Comparison of ENCODE assay signal across 15 mouse cellular contexts in the genomic region with DNA sequence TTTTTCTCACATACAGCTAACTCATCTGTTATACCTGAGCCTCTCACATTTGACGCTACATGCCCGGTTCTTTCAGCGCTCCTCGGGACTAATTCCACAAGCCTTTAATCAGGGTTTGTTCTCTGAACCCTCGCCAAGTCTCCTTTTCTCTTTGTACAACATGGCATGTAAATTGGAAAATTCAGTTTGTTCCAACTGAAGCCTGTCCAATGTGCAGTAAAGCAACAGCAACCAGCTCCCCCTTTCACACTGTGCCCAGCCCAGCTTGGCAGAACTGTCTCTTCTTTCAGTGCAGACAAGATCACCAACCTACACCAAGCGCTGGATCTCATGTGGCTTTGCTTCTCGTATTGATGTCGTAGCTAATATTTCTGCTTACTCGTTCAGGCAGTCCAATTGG. TPM values are rescaled to one million over a fixed set of nuclear protein-coding genes. Genes with fewer than 3 reads are reported as not detected.
DNase-seq lines count a peak whose midpoint lies in the region; ATAC-seq and TF ChIP-seq lines count a peak whose summit lies in the region.
"Had no signal": no experiment of that assay in that cellular context is flagged by ENCODE, and none has a peak within 500 bp of the region (broad histone marks: within the 10 kb centered on the region; RNA-seq: fewer than 3 reads in every experiment).

No protein-coding gene starts in this region.

- no peak for TF ChIP-seq POLR2A in brain, embryonic 14.5 days (IDR thresholded peaks at IDR 0.05; ENCODE audit: borderline replicate concordance, extremely low read depth, insufficient read depth, insufficient read length, poor library complexity, severe bottlenecking)

- TF ChIP-seq CTCF in left cerebral cortex, adult 2 months (IDR thresholded peaks at IDR 0.05) = no peak
- TF ChIP-seq CTCF in brain, embryonic 14.5 days (IDR thresholded peaks at IDR 0.05; ENCODE audit: borderline replicate concordance, extremely low read depth, insufficient read depth, insufficient read length) = no peak
- no peak for TF ChIP-seq CTCF in forebrain, postnatal 0 days (IDR thresholded peaks at IDR 0.05; ENCODE audit: low read depth)

- no peak for DNase-seq in frontal cortex, postnatal 25 days (ENCODE audit: low spot score in 2 of 2)
- DNase-seq in left cerebral cortex, postnatal 14 days (ENCODE audit: low spot score in 2 of 2) = peak; percentile 22 to 25
- DNase-seq in left cerebral cortex, adult 2 months (ENCODE audit: extremely low spot score in 1 of 2, low spot score in 2 of 2) = no peak
- DNase-seq in brain, embryonic 14.5 days (ENCODE audit: low read depth) = peak; percentile 92
- peak; percentile 74 for DNase-seq in forebrain, postnatal 0 days
- no peak for DNase-seq in retina, postnatal 1 day
- DNase-seq: cerebellum, adult 9-11 months; gastrocnemius, postnatal 14 days; lung, postnatal 36 days had no signal

- no peak overlapping the region for H3K4me3 ChIP-seq in left cerebral cortex, adult 2 months
- no peak overlapping the region for H3K4me3 ChIP-seq in forebrain, postnatal 0 days (ENCODE audit: low read depth, low read length)
- H3K4me3 ChIP-seq: heart, embryonic 10.5 days; limb, embryonic 12.5 days; liver, embryonic 15.5 days; midbrain, embryonic 12.5 days had no signal

- no peaks in the 10 kb centered on the region for H3K4me1 ChIP-seq in forebrain, postnatal 0 days (ENCODE audit: insufficient read depth)
- H3K4me1 ChIP-seq: limb, embryonic 12.5 days; liver, embryonic 15.5 days; midbrain, embryonic 12.5 days had no signal

- intact Hi-C loops in left cerebral cortex, postnatal 14 days (cut with DNase I) = no loop called here
- intact Hi-C loops in left cerebral cortex, adult 2 months (cut with DNase I) = no loop called here

- no peaks in the 10 kb centered on the region for H3K9me3 ChIP-seq in forebrain, postnatal 0 days (ENCODE audit: low read length)
- H3K9me3 ChIP-seq: heart, embryonic 10.5 days; limb, embryonic 12.5 days; liver, embryonic 15.5 days; midbrain, embryonic 12.5 days had no signal

- 33% methylated on average over 9 of the region's 9 CpGs for WGBS in forebrain, postnatal 0 days

- no peak overlapping the region for H3K9ac ChIP-seq in forebrain, postnatal 0 days
- H3K9ac ChIP-seq: limb, embryonic 12.5 days; liver, embryonic 15.5 days; midbrain, embryonic 12.5 days had no signal

- no peaks in the 10 kb centered on the region for H3K36me3 ChIP-seq in forebrain, postnatal 0 days (ENCODE audit: insufficient read depth)
- H3K36me3 ChIP-seq: heart, embryonic 10.5 days; limb, embryonic 12.5 days; liver, embryonic 15.5 days; midbrain, embryonic 12.5 days had no signal

- no peak overlapping the region for H3K27ac ChIP-seq in left cerebral cortex, adult 2 months
- no peak overlapping the region for H3K27ac ChIP-seq in forebrain, postnatal 0 days (ENCODE audit: low read depth, low read length)
- H3K27ac ChIP-seq: heart, embryonic 10.5 days; kidney, postnatal 0 days; limb, embryonic 12.5 days; liver, embryonic 15.5 days; midbrain, embryonic 12.5 days had no signal

- ATAC-seq in frontal cortex, adult (ENCODE audit: low TSS enrichment) = peak; percentile 64
- peak; percentile 79 for ATAC-seq in forebrain, postnatal 0 days

- no peaks in the 10 kb centered on the region for H3K27me3 ChIP-seq in forebrain, postnatal 0 days (ENCODE audit: insufficient read depth, low read length)
- H3K27me3 ChIP-seq: limb, embryonic 12.5 days; liver, embryonic 15.5 days; midbrain, embryonic 12.5 days had no signal

- H3K4me2 ChIP-seq in forebrain, postnatal 0 days (ENCODE audit: low read depth) = no peak overlapping the region
- H3K4me2 ChIP-seq: limb, embryonic 12.5 days; liver, embryonic 15.5 days; midbrain, embryonic 12.5 days had no signal

RNA-seq across cellular contexts. Expression of a gene that starts 7.1 kb away (rescaled TPM):
- 10 to 100 TPM; 13.7 to 14.7 TPM for total RNA-seq in left cerebral cortex, postnatal 14 days (2021)
- total RNA-seq in left cerebral cortex, adult 2 months (2021) = 10 to 100 TPM; 16.8 to 17.8 TPM
- 7.9 and 9.5 TPM in 2 replicates for polyA plus RNA-seq in brain, embryonic 14.5 days (2012; rRNA removed)
- total RNA-seq in forebrain, postnatal 0 days (2014; rRNA removed) = 5.3 and 5.4 TPM in 2 replicates
- 3.0 and 3.1 TPM in 2 replicates for polyA plus RNA-seq in forebrain, postnatal 0 days (2015; fragmentation: Nextera tagmentation; extraction: Ambion mirVana)

Comparison
In these comparisons a context has a peak if more than half of its experiments do, and no peak if none do; other contexts are left out.
1. DNase-seq: peak in left cerebral cortex, postnatal 14 days (2 of 2), brain, embryonic 14.5 days (single experiment) and forebrain, postnatal 0 days (single experiment); none in frontal cortex, postnatal 25 days (0 of 2), left cerebral cortex, adult 2 months (0 of 2) and retina, postnatal 1 day (single experiment).